Mouse (Mus musculus) kidney, postnatal 25 days (tissue): ENCODE data around the gene Btbd35f27.
"Not testable (repeated sequence)": the region's sequence is repeated elsewhere in the genome, so short reads cannot be mapped to it uniquely, and the experiment has no call there.

ENCODE experiments used
- DNase-seq, 2 experiments: peaks; one replicate each; pipeline ENCODE4 v3.0.0; 2021; ENCODE audit warnings: mixed read lengths in 2 of 2

Btbd35f27 gene

GRCm38 (mm10) chrX:4951835-4952234 is at the start of gene Btbd35f27:
Btbd35f27 (plus strand) TSS chrX:4952135.
- DNase-seq, result not testable (repeated sequence)
